Comparison of ENCODE assay signal across 8 mouse cellular contexts in the genomic region with DNA sequence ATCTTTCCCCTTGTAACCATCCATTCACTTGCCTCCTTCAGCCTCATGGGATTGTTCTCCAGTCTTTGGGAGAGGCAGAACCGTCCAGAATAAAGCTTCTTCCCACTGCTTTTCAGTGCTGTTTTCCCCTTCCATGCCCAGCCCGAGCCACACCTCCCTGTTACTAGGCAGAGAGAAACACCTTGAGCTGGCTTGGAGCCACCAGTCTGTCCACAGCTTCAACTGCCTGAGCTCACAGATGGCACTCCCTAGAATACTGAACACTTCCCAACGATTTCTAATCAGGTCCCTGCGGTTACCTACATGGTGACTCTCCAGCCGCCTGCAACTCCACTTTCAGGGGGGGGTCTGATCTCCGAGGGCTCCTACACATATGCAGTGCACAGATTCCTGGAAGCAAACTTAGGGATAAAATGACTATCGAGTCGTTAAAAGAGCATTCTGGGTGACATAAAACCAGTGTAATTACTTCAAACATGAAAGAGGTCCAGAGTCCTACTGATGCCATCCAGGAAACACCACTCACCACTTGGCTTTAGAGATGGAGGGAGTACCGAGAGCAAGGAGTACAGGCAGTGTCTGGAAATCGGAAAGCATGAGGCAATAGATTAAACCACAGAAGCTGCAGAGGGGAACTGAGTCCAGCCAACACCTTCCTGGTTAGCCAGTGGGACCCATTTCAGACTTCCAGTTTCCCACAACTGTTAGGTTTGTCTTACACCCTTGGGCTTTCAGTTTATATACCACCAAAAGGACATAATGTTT. TPM values are rescaled to one million over a fixed set of nuclear protein-coding genes. Genes with fewer than 3 reads are reported as not detected.
DNase-seq lines count a peak whose midpoint lies in the region; ATAC-seq lines count a peak whose summit lies in the region.

A gene (minus strand): TSS at position 135 of the 765 bp plus-strand sequence.

- H3K4me1 ChIP-seq in erythroblast, embryonic 14.5 days (ENCODE audit: control insufficient read depth) = peaks cover 15% of the 10 kb centered on the region
- peaks cover 7% of the 10 kb centered on the region; the same call in 1 of the 2 replicates for H3K4me1 ChIP-seq in hindbrain, embryonic 14.5 days (replicated peaks; ENCODE audit: control insufficient read depth, insufficient read depth, low read length)

- peak within 1 kb of the TSS; percentile 94 for H3K27ac ChIP-seq in hindbrain, embryonic 14.5 days

- H3K4me3 ChIP-seq in erythroblast, embryonic 14.5 days (replicated peaks) = peak within 1 kb of the TSS; percentile 55
- peak within 1 kb of the TSS; percentile 63 for H3K4me3 ChIP-seq in hindbrain, embryonic 14.5 days (replicated peaks; ENCODE audit: low read length)

- peaks cover 7% of the 10 kb centered on the region; the same call in 1 of the 2 replicates for H3K9me3 ChIP-seq in erythroblast, embryonic 14.5 days (ENCODE audit: control insufficient read depth, low read length)
- no peaks in the 10 kb centered on the region for H3K9me3 ChIP-seq in hindbrain, embryonic 14.5 days (ENCODE audit: control insufficient read depth, low read length)

- no peak for ATAC-seq in erythroblast, adult 5-6 weeks (replicated peaks; ENCODE audit: low FRiP score, poor library complexity, severe bottlenecking)
- ATAC-seq in hindbrain, embryonic 14.5 days (ENCODE audit: low FRiP score) = no peak

- peak; percentile 69 for DNase-seq in cerebellum, adult 9-11 months
- no peak for DNase-seq in hindbrain, embryonic 14.5 days (ENCODE audit: low spot score)
- DNase-seq in lung, postnatal 25 days (ENCODE audit: low spot score) = peak; percentile 41
- DNase-seq in right cerebral cortex, adult 2 months (ENCODE audit: low spot score in 2 of 2) = no peak
- DNase-seq in layer of hippocampus, postnatal 14 days (ENCODE audit: low spot score in 2 of 2) = no peak
- no peak for DNase-seq in layer of hippocampus, postnatal 10 days (ENCODE audit: low spot score in 2 of 2)

- peak within 1 kb of the TSS; percentile 83 for H3K4me2 ChIP-seq in hindbrain, embryonic 14.5 days (replicated peaks)

- H3K36me3 ChIP-seq in erythroblast, embryonic 14.5 days (ENCODE audit: control insufficient read depth) = no peaks in the 10 kb centered on the region
- H3K36me3 ChIP-seq in hindbrain, embryonic 14.5 days (replicated peaks; ENCODE audit: control insufficient read depth, insufficient read depth) = no peaks in the 10 kb centered on the region

- peak within 1 kb of the TSS; percentile 87 for H3K9ac ChIP-seq in hindbrain, embryonic 14.5 days

- WGBS in hindbrain, embryonic 14.5 days = 63% methylated on average over 10 of the region's 10 CpGs

- H3K27me3 ChIP-seq in erythroblast, embryonic 14.5 days (ENCODE audit: control insufficient read depth) = peaks cover 68% of the 10 kb centered on the region
- H3K27me3 ChIP-seq in hindbrain, embryonic 14.5 days (ENCODE audit: control insufficient read depth, insufficient read depth, low read length) = peaks cover 5% of the 10 kb centered on the region; the same call in 1 of the 2 replicates

RNA-seq across cellular contexts. Expression of the gene that starts here (rescaled TPM):
- polyA plus RNA-seq in erythroblast, embryonic 14.5 days (2012) = not detected in 2 replicates
- not detected in 2 replicates for total RNA-seq in erythroblast, adult 5-6 weeks (2015; ENCODE audit: low replicate concordance)
- not detected in 2 replicates for total RNA-seq in erythroblast, adult 5-6 weeks (2017; ENCODE audit: low replicate concordance)
- polyA plus RNA-seq in hindbrain, embryonic 14.5 days (2014; fragmentation: Nextera tagmentation; extraction: Ambion mirVana) = 2.5 and 2.8 TPM in 2 replicates
- total RNA-seq in layer of hippocampus, postnatal 14 days (2021) = 1 to 10 TPM in 1 of 2 experiments, under 1 TPM in 1; 0.94 to 1.2 TPM
- 1 to 10 TPM in 1 of 2 experiments, under 1 TPM in 1; 0.89 to 1.3 TPM for total RNA-seq in layer of hippocampus, postnatal 10 days (2021)

Comparison
In these comparisons a context has a peak if more than half of its experiments do, and no peak if none do; other contexts are left out.
1. DNase-seq: peak in cerebellum, adult 9-11 months (single experiment) and lung, postnatal 25 days (single experiment); none in hindbrain, embryonic 14.5 days (single experiment), right cerebral cortex, adult 2 months (0 of 2), layer of hippocampus, postnatal 14 days (0 of 2) and layer of hippocampus, postnatal 10 days (0 of 2).